Mouse (Mus musculus) left cerebral cortex, adult 18-20 months (tissue): Measurements from ENCODE around the gene Ptch1. TPM values are rescaled to one million over a fixed set of nuclear protein-coding genes. Genes with fewer than 3 reads are reported as not detected.
A peak's percentile ranks its signal among the peaks of the same experiment; 100 is the strongest.

Experiments used
- DNase-seq, 2 experiments: peaks; one replicate each; pipeline ENCODE4 v3.0.0; 2021 to 2022; ENCODE audit warnings: low spot score in 2 of 2, mixed read lengths in 1 of 2
- long read RNA-seq, 2 experiments: library from polyadenylated mRNA; stranded (forward); transcript quantifications; one replicate each; pipeline ENCODE4 v2.0.0; 2021
- total RNA-seq, 2 experiments: library from RNA; stranded (reverse); gene quantifications; 2 replicates each; pipeline ENCODE4 v1.2.3; 2021

The Ptch1 gene
- 10 to 100 TPM; 49.4 to 55.7 TPM for total RNA-seq
- long read RNA-seq, experiment 1, partial matches to known transcripts = 6 of 27 reads
- long read RNA-seq, experiment 1, other reads (novel, unspliced or antisense) = 21 of 27 reads
- long read RNA-seq, experiment 2, partial matches to known transcripts = 2 of 19 reads
- long read RNA-seq, experiment 2, other reads (novel, unspliced or antisense) = 17 of 19 reads

- peak; percentile 25 to 43 for DNase-seq
These were observed at the start of gene Ptch1 for GRCm38 (mm10) chr13:63573256-63573835. Gene Ptch1, minus strand, starts transcription at chr13:63573598.

DNA sequence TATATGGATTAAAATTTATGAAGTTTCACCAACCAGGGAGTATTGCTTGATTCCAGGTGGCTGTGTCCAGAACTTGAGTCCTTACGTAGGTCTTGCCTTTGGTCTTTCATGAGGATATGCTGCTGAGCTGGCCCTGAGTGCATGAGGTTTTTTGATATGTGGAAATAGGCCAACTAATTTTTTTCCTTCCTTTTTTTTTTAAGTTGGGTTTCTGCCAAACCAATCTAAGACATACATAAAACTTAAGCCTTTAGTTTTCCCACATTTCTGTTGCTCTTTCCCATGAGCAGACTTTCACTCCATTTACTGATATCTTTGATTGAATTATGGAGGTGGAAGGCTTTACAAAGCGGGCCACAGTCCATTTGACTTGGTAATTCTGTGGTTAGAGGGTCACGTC is 47.9 kb upstream of the Ptch1 start:
- DNase-seq = no peak

GRCm38 (mm10) chr13:63613201-63613600 is 39.8 kb upstream of the Ptch1 start:
- DNase-seq = no peak

DNA sequence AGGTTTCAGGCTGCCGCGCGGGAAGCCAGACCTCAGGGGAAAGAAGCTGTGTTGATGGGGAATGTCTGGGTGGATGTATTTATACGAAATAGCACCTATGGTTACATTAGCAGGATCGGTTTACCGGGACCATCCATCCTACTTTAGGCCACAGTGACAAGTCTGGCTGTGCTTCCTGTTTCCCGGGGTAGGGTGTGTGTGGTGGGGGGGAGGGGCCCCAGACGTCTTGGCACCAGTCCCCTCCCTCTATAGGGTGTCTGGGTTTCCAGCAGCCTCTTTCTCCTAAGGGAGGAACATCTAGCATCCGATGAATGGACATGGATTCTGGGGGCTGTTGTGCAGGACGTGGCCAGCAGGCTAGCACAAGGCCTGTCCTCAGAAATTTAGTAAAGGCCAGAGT is 36.3 kb upstream of the Ptch1 start:
- DNase-seq = no peak

GRCm38 (mm10) chr13:63597593-63597992 is 24.2 kb upstream of the Ptch1 start:
- DNase-seq = no peak

DNA sequence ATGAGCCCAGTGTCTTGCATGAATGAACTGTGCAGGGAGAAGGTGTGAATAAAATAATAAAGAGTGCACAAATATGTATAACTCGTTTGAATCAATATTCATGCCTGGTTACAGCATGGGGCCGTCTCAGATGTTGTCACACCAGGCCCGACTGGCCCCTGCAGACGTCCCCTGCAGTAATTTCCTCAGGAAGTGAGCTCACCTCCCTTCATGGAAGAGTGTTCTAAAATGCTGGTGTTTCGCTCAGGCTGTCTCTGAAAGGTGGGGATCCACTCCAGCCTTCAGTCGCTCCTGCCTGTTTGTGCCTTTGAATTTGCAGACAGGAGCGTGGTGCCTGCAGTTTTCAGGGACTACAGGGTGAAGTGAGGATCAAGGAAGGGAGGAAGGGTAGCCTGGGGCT is 22.5 kb upstream of the Ptch1 start:
- no peak for DNase-seq

- DNase-seq = no peak
These were observed 20.2 kb upstream of the Ptch1 start for GRCm38 (mm10) chr13:63593469-63594050.

- DNase-seq = no peak
These were observed 19.4 kb upstream of the Ptch1 start for GRCm38 (mm10) chr13:63592755-63593154.

GRCm38 (mm10) chr13:63574601-63575000 is 1.2 kb upstream of the Ptch1 start:
- DNase-seq = no peak

DNA sequence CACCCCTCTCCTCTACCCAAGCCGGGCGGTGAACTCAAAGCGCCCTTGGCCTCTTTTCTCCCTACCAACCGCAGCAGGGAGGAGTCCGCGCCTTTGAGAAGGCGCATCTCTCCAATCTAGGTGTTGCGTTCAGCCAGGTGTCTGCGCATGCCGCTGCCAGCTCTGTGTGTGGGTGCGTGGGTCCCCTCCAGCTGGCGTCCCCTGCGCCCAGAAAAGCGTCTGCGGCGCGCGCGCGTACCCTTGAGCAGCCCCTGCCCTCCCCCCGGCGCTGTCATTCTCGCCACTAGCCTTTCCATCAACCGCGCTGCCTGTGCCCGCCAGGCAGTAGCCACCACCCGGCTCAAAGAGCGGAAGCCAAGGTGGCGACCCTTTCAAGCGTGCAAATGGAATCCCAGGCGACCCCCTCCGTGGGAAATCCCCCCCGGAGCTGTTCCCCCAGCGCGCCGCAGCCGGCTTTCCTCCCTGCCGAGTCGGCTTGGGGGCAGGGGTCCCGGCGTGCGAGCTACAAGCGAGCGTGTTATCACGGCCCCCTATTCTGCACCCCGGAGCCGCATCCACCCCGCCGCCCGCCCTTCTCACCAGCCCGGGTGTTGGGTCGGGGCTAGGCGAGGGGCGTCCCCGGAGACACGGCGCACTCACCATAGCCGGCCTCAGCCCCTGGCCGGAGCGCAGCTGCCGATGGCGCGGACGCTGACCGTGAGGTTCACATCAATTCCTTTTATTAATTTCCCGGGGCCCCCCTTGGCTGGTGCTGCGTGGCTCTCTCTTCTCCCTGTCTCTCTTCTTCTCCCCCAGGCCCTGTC is 744 bp downstream of the Ptch1 start:
- peak; percentile 37 to 45 for DNase-seq

DNA sequence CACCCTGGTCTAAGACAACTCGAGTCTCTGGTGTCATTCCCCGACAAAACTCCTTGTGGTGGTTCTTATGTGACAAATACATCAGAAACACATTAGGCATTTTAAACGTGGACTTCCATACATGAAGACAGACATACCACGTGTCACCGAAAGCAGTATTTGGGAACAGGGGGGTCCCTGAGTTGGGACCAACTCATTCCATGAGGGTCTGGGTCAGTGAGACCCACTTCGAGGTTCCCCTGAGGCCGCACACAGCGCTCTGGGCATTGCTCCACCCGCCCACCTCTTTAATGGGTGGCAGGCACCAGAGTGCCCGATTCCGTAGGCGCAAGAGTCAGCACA is 1.3 kb downstream of the Ptch1 start:
- no peak for DNase-seq

GRCm38 (mm10) chr13:63570456-63570855 is 2.9 kb downstream of the Ptch1 start:
- DNase-seq = no peak

DNA sequence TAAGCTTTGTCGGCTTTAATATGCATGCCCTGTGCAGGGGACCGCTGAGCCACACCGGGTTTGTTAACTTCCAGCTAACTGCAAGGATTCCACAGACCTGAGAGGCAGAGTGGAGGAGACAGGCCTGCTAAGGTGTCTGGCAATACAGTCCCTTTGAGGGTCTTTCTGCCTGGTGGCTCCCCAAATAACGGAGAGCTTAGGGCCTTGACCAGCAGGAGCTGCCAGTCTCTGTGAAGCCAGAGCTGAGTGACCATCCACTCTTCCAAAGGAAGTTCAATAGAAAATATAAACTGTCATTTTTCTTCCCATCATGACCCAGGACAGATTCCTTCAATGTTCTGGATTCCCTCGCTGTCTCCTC is 4.0 kb downstream of the Ptch1 start:
- DNase-seq = no peak

DNA sequence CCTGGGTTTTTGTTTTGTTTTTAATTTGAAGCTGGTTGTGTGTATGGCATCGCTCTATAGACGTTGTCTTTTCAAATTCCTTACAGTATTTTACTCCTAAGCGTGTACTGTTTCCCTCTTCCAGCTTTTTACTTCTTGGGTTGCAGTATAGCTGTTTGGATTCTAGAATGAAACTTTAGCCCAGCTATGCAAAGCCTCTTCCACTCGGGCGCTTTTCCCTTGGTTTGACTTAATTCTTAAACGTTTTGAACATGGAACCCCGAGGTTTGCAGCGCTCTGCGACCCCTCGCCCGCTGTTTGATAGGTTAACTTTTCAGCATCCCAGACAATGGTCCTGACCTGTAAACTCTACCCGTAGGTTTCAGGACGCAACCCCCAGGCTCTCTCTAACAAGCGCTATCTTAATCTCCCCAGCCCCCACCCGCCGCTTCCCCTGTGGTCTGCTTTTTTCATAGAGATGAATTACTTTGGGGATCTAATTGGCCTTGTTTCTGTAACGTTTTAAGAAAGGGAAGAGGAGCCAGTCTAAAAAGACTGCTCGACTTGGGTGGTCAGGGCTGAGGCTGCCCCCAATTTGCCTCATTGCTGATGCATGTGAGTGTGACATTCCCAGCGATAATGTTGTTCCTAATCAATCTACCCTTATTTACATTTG is 4.5 kb downstream of the Ptch1 start:
- DNase-seq = no peak

DNA sequence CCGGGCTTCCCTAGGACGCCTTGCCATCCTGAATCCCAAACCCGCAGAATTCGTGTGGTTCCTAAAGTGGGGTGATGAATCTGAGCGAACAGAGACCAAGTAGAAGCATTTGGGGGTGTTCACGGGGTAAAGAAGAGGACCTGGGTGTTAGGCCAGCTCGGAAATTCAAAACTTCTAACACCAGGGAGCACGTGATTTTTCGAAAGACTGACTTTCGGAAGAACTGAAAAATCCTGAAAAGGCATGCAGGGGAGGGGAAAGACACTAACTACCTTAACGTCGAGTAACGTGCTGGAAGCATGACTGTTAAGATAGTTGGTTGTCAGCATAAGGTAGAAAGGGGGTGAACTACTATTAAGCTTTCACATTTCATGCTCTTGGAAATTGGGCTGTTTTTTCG is 5.1 kb downstream of the Ptch1 start:
- DNase-seq = no peak

GRCm38 (mm10) chr13:63567677-63568293 is 5.6 kb downstream of the Ptch1 start:
- peak; percentile 86 to 94 for DNase-seq

GRCm38 (mm10) chr13:63566018-63567015 is 7.1 kb downstream of the Ptch1 start:
- DNase-seq = peak; percentile 79 to 88

GRCm38 (mm10) chr13:63565320-63566017 is 7.9 kb downstream of the Ptch1 start:
- peak in 1 of 2 experiments; percentile 20 for DNase-seq

DNA sequence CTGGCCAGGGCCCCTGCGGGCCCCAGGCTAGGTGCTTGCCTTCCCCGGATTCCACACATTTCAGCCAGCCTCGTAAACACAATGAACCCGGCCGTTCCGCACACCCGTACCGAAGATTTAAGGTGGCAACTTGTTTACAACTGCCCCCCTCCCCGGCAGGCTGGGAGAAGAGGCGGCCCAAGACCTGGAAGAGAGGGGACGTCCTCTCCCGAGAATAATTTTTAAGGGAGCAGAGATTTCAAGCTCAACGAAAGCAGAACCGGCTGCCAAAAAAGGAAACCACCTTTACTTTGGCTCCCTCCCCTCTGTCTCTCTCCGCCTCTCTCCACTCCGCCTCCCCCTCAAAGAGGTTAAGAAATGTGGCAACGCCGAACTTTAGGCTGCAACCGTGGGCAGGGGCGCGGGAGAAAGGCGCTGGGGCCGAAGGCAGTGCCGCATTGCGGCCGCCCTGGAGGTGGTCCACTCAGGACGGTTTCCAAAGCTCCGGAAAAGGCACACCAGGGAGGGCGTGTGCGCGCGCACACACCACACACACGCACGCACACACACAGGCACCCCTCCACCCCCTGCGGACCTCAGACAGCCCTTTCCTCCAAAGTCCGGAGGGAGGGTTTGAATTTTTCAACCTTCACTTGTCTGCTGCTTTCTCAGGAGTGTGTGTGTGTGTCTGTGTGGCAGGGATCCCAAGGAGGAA is 8.6 kb downstream of the Ptch1 start:
- peak; percentile 29 to 52 for DNase-seq
